Mouse (Mus musculus) hindbrain, embryonic 12.5 days (tissue): ENCODE measurements at regions not wholly inside any gene's neighbourhood (a gene's known extent, or its start where the extent isn't known, plus 50 kb on each side); places are given as distances from the start of the nearest gene placed in this dataset.
"Not testable (repeated sequence)": the region's sequence is repeated elsewhere in the genome, so short reads cannot be mapped to it uniquely, and the experiment has no call there.

Experiments used
- ATAC-seq: fragments of 200-750 bp; cut with Nextera tagmentation; 2 replicates; pipeline ENCODE4 v1.8.0; 2017; ENCODE audit warnings: moderate TSS enrichment; ENCODE audit not compliant: low FRiP score
- H3K27ac ChIP-seq: fragments of 300-500 bp; sonication (generic); 2 replicates; pipeline ENCODE4 v1.5.1; 2016; ENCODE audit warnings: mild to moderate bottlenecking
- H3K27me3 ChIP-seq: fragments of 300-500 bp; sonication (generic); 2 replicates; pipeline ENCODE4 v1.6.1; 2016; ENCODE audit warnings: mild to moderate bottlenecking
- H3K36me3 ChIP-seq: fragments of 300-500 bp; sonication (generic); 2 replicates; pipeline ENCODE4 v1.6.1; 2016; ENCODE audit warnings: mild to moderate bottlenecking
- H3K4me1 ChIP-seq: fragments of 300-500 bp; sonication (generic); 2 replicates; pipeline ENCODE4 v1.6.1; 2016
- H3K4me2 ChIP-seq: fragments of 300-500 bp; sonication (generic); replicated peaks from 2 replicates; pipeline ENCODE4 v1.6.1; 2016; ENCODE audit warnings: mild to moderate bottlenecking
- H3K4me3 ChIP-seq: fragments of 300-500 bp; sonication (generic); 2 replicates; pipeline ENCODE4 v1.5.1; 2016; ENCODE audit warnings: mild to moderate bottlenecking
- H3K9ac ChIP-seq: fragments of 300-500 bp; sonication (generic); 2 replicates; pipeline ENCODE4 v1.6.1; 2016; ENCODE audit warnings: mild to moderate bottlenecking, moderate library complexity
- H3K9me3 ChIP-seq: fragments of 300-500 bp; sonication (generic); replicated peaks from 2 replicates; pipeline ENCODE4 v1.6.1; 2016; ENCODE audit warnings: mild to moderate bottlenecking
- WGBS: fragments of 180-500 bp; shearing (Covaris S2); methylation state at CpG from one replicate; pipeline ENCODE4 v1.1.7; 2016; 5-methylcytosine and 5-hydroxymethylcytosine counted together

GRCm38 (mm10) chr16:49447356-49447755 lies 251.7 kb upstream of the Ift57 start:
- H3K9ac ChIP-seq, H3K27me3 ChIP-seq, H3K36me3 ChIP-seq, H3K4me2 ChIP-seq, H3K4me3 ChIP-seq, H3K27ac ChIP-seq, H3K4me1 ChIP-seq, ATAC-seq, H3K9me3 ChIP-seq: not testable (repeated sequence)
- 95% methylated on average over 8 of the region's 9 CpGs for WGBS

GRCm38 (mm10) chr16:49493881-49494280 lies 205.2 kb upstream of the Ift57 start:
- WGBS: 84% methylated on average over 8 of the region's 8 CpGs
- Histone ChIP-seq H3K4me1 (no peaks in the 10 kb centered on the region), H3K27me3 (no peaks in the 10 kb centered on the region), H3K4me2 (no peak overlapping the region), H3K9me3 (no peaks in the 10 kb centered on the region), H3K4me3 (no peak overlapping the region), H3K9ac (no peak overlapping the region), H3K36me3 (no peaks in the 10 kb centered on the region), H3K27ac (no peak overlapping the region)
- no peak for ATAC-seq

GRCm38 (mm10) chr16:49497521-49498010 lies 201.5 kb upstream of the Ift57 start:
- WGBS: 92% methylated on average over 3 of the region's 3 CpGs
- H3K9me3 ChIP-seq: no peaks in the 10 kb centered on the region
- ATAC-seq: no peak
- H3K4me1 ChIP-seq: no peaks in the 10 kb centered on the region
- H3K27ac ChIP-seq: no peak overlapping the region
- H3K9ac ChIP-seq: no peak overlapping the region
- H3K27me3 ChIP-seq: no peaks in the 10 kb centered on the region
- no peaks in the 10 kb centered on the region for H3K36me3 ChIP-seq
- H3K4me2 ChIP-seq: no peak overlapping the region
- no peak overlapping the region for H3K4me3 ChIP-seq

GRCm38 (mm10) chr16:49500818-49501217 lies 198.2 kb upstream of the Ift57 start:
- WGBS: 47% methylated on average over 4 of the region's 4 CpGs
- Histone ChIP-seq H3K27ac (no peak overlapping the region), H3K9me3 (no peaks in the 10 kb centered on the region), H3K9ac (no peak overlapping the region), H3K36me3 (no peaks in the 10 kb centered on the region), H3K4me1 (0 out of 2 replicates have a peak, but pooled peaks cover 2% of the 10 kb centered on the region), H3K4me2 (no peak overlapping the region), H3K27me3 (no peaks in the 10 kb centered on the region), H3K4me3 (no peak overlapping the region)
- peak; percentile 71; the same call in 1 of the 2 replicates for ATAC-seq

GRCm38 (mm10) chr16:49503897-49504413 lies 195.1 kb upstream of the Ift57 start:
- 90% methylated on average over 14 of the region's 14 CpGs for WGBS
- ATAC-seq: no peak
- no peak overlapping the region for H3K4me3 ChIP-seq
- H3K27ac ChIP-seq: no peak overlapping the region
- H3K4me2 ChIP-seq: no peak overlapping the region
- H3K36me3 ChIP-seq: no peaks in the 10 kb centered on the region
- H3K4me1 ChIP-seq: 0 out of 2 replicates have a peak, but pooled peaks cover 2% of the 10 kb centered on the region
- no peak overlapping the region for H3K9ac ChIP-seq
- H3K9me3 ChIP-seq: no peaks in the 10 kb centered on the region
- H3K27me3 ChIP-seq: no peaks in the 10 kb centered on the region

GRCm38 (mm10) chr16:49504669-49505068 lies 194.4 kb upstream of the Ift57 start:
- H3K36me3 ChIP-seq: no peaks in the 10 kb centered on the region
- no peak for ATAC-seq
- no peak overlapping the region for H3K9ac ChIP-seq
- no peaks in the 10 kb centered on the region for H3K27me3 ChIP-seq
- WGBS: 88% methylated on average over 6 of the region's 6 CpGs
- H3K4me3 ChIP-seq: no peak overlapping the region
- H3K4me1 ChIP-seq: 0 out of 2 replicates have a peak, but pooled peaks cover 2% of the 10 kb centered on the region
- no peak overlapping the region for H3K27ac ChIP-seq
- no peak overlapping the region for H3K4me2 ChIP-seq
- no peaks in the 10 kb centered on the region for H3K9me3 ChIP-seq

GRCm38 (mm10) chr16:49505271-49505670 lies 193.8 kb upstream of the Ift57 start:
- H3K9me3 ChIP-seq: no peaks in the 10 kb centered on the region
- H3K4me2 ChIP-seq: no peak overlapping the region
- H3K27ac ChIP-seq: no peak overlapping the region
- ATAC-seq: no peak
- H3K36me3 ChIP-seq: no peaks in the 10 kb centered on the region
- WGBS: 69% methylated on average over 9 of the region's 9 CpGs
- 0 out of 2 replicates have a peak, but pooled peaks cover 2% of the 10 kb centered on the region for H3K4me1 ChIP-seq
- no peak overlapping the region for H3K4me3 ChIP-seq
- H3K9ac ChIP-seq: no peak overlapping the region
- H3K27me3 ChIP-seq: no peaks in the 10 kb centered on the region

- H3K4me2 ChIP-seq: no peak overlapping the region
Observed at GRCm38 (mm10) chr16:49518844-49519243, 180.2 kb upstream of the Ift57 start.

GRCm38 (mm10) chr16:49520411-49520810 lies 178.6 kb upstream of the Ift57 start:
- H3K9ac ChIP-seq: no peak overlapping the region
- H3K36me3 ChIP-seq: no peaks in the 10 kb centered on the region
- no peak overlapping the region for H3K27ac ChIP-seq
- H3K9me3 ChIP-seq: no peaks in the 10 kb centered on the region
- H3K27me3 ChIP-seq: no peaks in the 10 kb centered on the region
- no peak overlapping the region for H3K4me2 ChIP-seq
- H3K4me1 ChIP-seq: no peaks in the 10 kb centered on the region
- ATAC-seq: no peak
- H3K4me3 ChIP-seq: no peak overlapping the region
- 57% methylated on average over 3 of the region's 3 CpGs for WGBS

More at GRCm38 (mm10) chr16:49518844-49519243, 180.2 kb upstream of the Ift57 start:
- Histone ChIP-seq H3K27ac (no peak overlapping the region), H3K4me1 (no peaks in the 10 kb centered on the region), H3K9ac (no peak overlapping the region), H3K9me3 (no peaks in the 10 kb centered on the region), H3K4me3 (no peak overlapping the region), H3K36me3 (no peaks in the 10 kb centered on the region), H3K27me3 (no peaks in the 10 kb centered on the region)
- ATAC-seq: no peak
- WGBS: 89% methylated on average over 3 of the region's 3 CpGs

- no peaks in the 10 kb centered on the region for H3K4me1 ChIP-seq
- H3K36me3 ChIP-seq: no peaks in the 10 kb centered on the region
- WGBS: 63% methylated on average over 2 of the region's 2 CpGs
- no peak overlapping the region for H3K27ac ChIP-seq
- no peak overlapping the region for H3K4me3 ChIP-seq
- no peaks in the 10 kb centered on the region for H3K9me3 ChIP-seq
- H3K4me2 ChIP-seq: no peak overlapping the region
- no peaks in the 10 kb centered on the region for H3K27me3 ChIP-seq
- no peak overlapping the region for H3K9ac ChIP-seq
- no peak for ATAC-seq
Observed at GRCm38 (mm10) chr16:49521685-49522084, 177.3 kb upstream of the Ift57 start.

GRCm38 (mm10) chr16:49522576-49522975 lies 176.5 kb upstream of the Ift57 start:
- Histone ChIP-seq H3K4me3 (no peak overlapping the region), H3K36me3 (no peaks in the 10 kb centered on the region), H3K27ac (no peak overlapping the region), H3K27me3 (no peaks in the 10 kb centered on the region), H3K4me2 (no peak overlapping the region), H3K9ac (no peak overlapping the region), H3K9me3 (no peaks in the 10 kb centered on the region), H3K4me1 (no peaks in the 10 kb centered on the region)
- no peak for ATAC-seq
- 70% methylated on average over 5 of the region's 5 CpGs for WGBS

- H3K27ac ChIP-seq, H3K27me3 ChIP-seq, H3K4me2 ChIP-seq, H3K36me3 ChIP-seq, ATAC-seq, H3K9ac ChIP-seq, H3K9me3 ChIP-seq, H3K4me1 ChIP-seq, H3K4me3 ChIP-seq: not testable (repeated sequence)
- 77% methylated on average over 2 of the region's 2 CpGs for WGBS
Observed at GRCm38 (mm10) chr16:49528618-49529017, 170.4 kb upstream of the Ift57 start.

- Histone ChIP-seq H3K4me3 (no peak overlapping the region), H3K27ac (no peak overlapping the region), H3K9me3 (no peaks in the 10 kb centered on the region), H3K36me3 (no peaks in the 10 kb centered on the region), H3K27me3 (no peaks in the 10 kb centered on the region), H3K9ac (no peak overlapping the region), H3K4me2 (no peak overlapping the region), H3K4me1 (peaks cover 5% of the 10 kb centered on the region; the same call in 1 of the 2 replicates)
- 79% methylated on average over 2 of the region's 2 CpGs for WGBS
- no peak for ATAC-seq
Observed at GRCm38 (mm10) chr16:49529060-49529459, 170.0 kb upstream of the Ift57 start.
